Mouse (Mus musculus) cortical plate, adult 2 months (tissue): ENCODE results near the gene Grk1. TPM values are rescaled to one million over a fixed set of nuclear protein-coding genes. Genes with fewer than 3 reads are reported as not detected.

Source experiments
- H3K27ac ChIP-seq: fragments of 200-500 bp; 2 replicates; pipeline ENCODE4 v1.5.1; 2012; ENCODE audit warnings: low read length, control low read depth, inconsistent platforms; ENCODE audit not compliant: insufficient read depth
- H3K4me1 ChIP-seq: fragments of 200-500 bp; 2 replicates; pipeline ENCODE4 v1.6.1; 2011; ENCODE audit warnings: low read length; ENCODE audit not compliant: control insufficient read depth, insufficient read depth
- H3K4me3 ChIP-seq: fragments of 200-500 bp; 2 replicates; pipeline ENCODE4 v1.5.1; 2011; ENCODE audit warnings: mild to moderate bottlenecking, low read length, control low read depth; ENCODE audit not compliant: insufficient read depth
- CTCF ChIP-seq: fragments of 200-500 bp; IDR thresholded peaks from 2 replicates; pipeline ENCODE4 v1.5.1; 2011; ENCODE audit warnings: mild to moderate bottlenecking, control low read depth, low read length; ENCODE audit not compliant: insufficient read depth; ENCODE audit errors: extremely low read depth
- POLR2A ChIP-seq: fragments of 200-500 bp; IDR thresholded peaks from 2 replicates; pipeline ENCODE4 v1.6.1; 2011; ENCODE audit warnings: mild to moderate bottlenecking, low read length, control low read depth; ENCODE audit not compliant: insufficient read depth; ENCODE audit errors: extremely low read depth
- polyA plus RNA-seq: library from polyadenylated mRNA; depleted of rRNA; stranded (reverse); fragments of >200 nt; gene quantifications from 2 replicates; pipeline ENCODE4 v1.2.3, GENCODE M21; 2012; rRNA removed

Gene Grk1
- polyA plus RNA-seq = 0.02 TPM in 1 of 2 replicates, not detected in the other

GRCm38 (mm10) chr8:13404666-13405131, at the start of gene Grk1:
Gene Grk1, plus strand, starts transcription at chr8:13405081.
- TF ChIP-seq POLR2A (no peak), CTCF (no peak)
- H3K27ac ChIP-seq = no peak within 1 kb of the TSS
- H3K4me1 ChIP-seq = no peaks in the 10 kb centered on the region
- no peak within 1 kb of the TSS for H3K4me3 ChIP-seq

- TF ChIP-seq CTCF (no peak), POLR2A (no peak)
- Histone ChIP-seq H3K4me1 (peaks cover 9% of the 10 kb centered on the region), H3K27ac (no peak overlapping the region), H3K4me3 (no peak overlapping the region)
Measured at GRCm38 (mm10) chr8:13356221-13356620, 48.7 kb upstream of the Grk1 start.

- TF ChIP-seq CTCF = no peak
- no peak for TF ChIP-seq POLR2A
- Histone ChIP-seq H3K4me3 (no peak overlapping the region), H3K4me1 (peaks cover 9% of the 10 kb centered on the region), H3K27ac (no peak overlapping the region)
Measured at GRCm38 (mm10) chr8:13356681-13357080, 48.2 kb upstream of the Grk1 start.

- TF ChIP-seq POLR2A = no peak
- TF ChIP-seq CTCF = no peak
- no peaks in the 10 kb centered on the region for H3K4me1 ChIP-seq
- no peak overlapping the region for H3K27ac ChIP-seq
- no peak overlapping the region for H3K4me3 ChIP-seq
Measured at GRCm38 (mm10) chr8:13360213-13360612, 44.7 kb upstream of the Grk1 start.

- H3K4me1 ChIP-seq = no peaks in the 10 kb centered on the region
- H3K4me3 ChIP-seq = no peak overlapping the region
- no peak for TF ChIP-seq POLR2A
- no peak for TF ChIP-seq CTCF
- H3K27ac ChIP-seq = no peak overlapping the region
Measured at GRCm38 (mm10) chr8:13361865-13362264, 43.0 kb upstream of the Grk1 start.

GRCm38 (mm10) chr8:13373151-13373662, 31.7 kb upstream of the Grk1 start:
- Histone ChIP-seq H3K27ac (no peak overlapping the region), H3K4me3 (no peak overlapping the region), H3K4me1 (no peaks in the 10 kb centered on the region)
- TF ChIP-seq CTCF (no peak), POLR2A (no peak)

- Histone ChIP-seq H3K4me3 (no peak overlapping the region), H3K27ac (no peak overlapping the region), H3K4me1 (no peaks in the 10 kb centered on the region)
- TF ChIP-seq POLR2A (no peak), CTCF (no peak)
Measured at GRCm38 (mm10) chr8:13381630-13382029, 23.3 kb upstream of the Grk1 start.

GRCm38 (mm10) chr8:13382536-13382935, 22.3 kb upstream of the Grk1 start:
- TF ChIP-seq POLR2A (no peak), CTCF (no peak)
- Histone ChIP-seq H3K27ac (no peak overlapping the region), H3K4me3 (no peak overlapping the region)

GRCm38 (mm10) chr8:13382999-13383398, 21.9 kb upstream of the Grk1 start:
- Histone ChIP-seq H3K27ac (no peak overlapping the region), H3K4me3 (no peak overlapping the region), H3K4me1 (no peaks in the 10 kb centered on the region)
- no peak for TF ChIP-seq CTCF
- no peak for TF ChIP-seq POLR2A

More at GRCm38 (mm10) chr8:13382536-13382935, 22.3 kb upstream of the Grk1 start:
- H3K4me1 ChIP-seq = no peaks in the 10 kb centered on the region

- no peak overlapping the region for H3K4me3 ChIP-seq
- H3K4me1 ChIP-seq = no peaks in the 10 kb centered on the region
- TF ChIP-seq POLR2A (no peak), CTCF (no peak)
- H3K27ac ChIP-seq = no peak overlapping the region
Measured at GRCm38 (mm10) chr8:13386366-13386765, 18.5 kb upstream of the Grk1 start.
